Mouse (Mus musculus): ENCODE data around the gene Gm45062. TPM values are rescaled to one million over a fixed set of nuclear protein-coding genes. Genes with fewer than 3 reads are reported as not detected.

Gene Gm45062
- total and polyA plus RNA-seq, 2 experiments from 2014 or later = 3.0 TPM; not detected in 1

DNA sequence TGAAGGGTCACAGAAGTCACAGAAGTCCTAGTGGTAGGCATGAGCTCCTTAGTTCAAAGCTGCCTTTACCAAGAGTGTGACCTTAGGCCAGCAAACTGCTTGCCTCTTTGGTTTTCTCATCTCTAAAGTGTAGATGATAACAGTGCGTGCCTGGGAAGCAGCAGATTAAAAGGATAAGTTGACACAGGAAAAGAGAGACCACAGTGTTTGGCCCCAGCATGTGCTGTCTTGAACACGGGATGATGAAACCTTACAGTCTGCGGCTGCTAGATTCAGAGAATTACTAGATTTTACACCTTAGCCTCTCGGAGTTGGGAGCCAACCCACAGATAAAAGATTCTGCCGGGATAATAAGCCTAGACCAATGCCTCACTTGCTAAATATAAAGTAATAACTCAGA lies 381.6 kb downstream of the Gm45062 start:
- DNase-seq (ENCODE audit: low spot score) (no peak), ATAC-seq (ENCODE audit: insufficient read depth, low read depth) (no peak)
- Histone ChIP-seq H3K27me3 (ENCODE audit: control insufficient read depth, insufficient read depth, low read length) (no peaks in the 10 kb centered on the region), H3K4me1 (ENCODE audit: control insufficient read depth, insufficient read depth) (no peaks in the 10 kb centered on the region), H3K27ac (ENCODE audit: low read depth) (no peak overlapping the region), H3K4me3 (ENCODE audit: low read depth, low read length) (no peak overlapping the region), H3K36me3 (replicated peaks; ENCODE audit: control insufficient read depth, insufficient read depth, low read length) (no peaks in the 10 kb centered on the region), H3K9me3 (replicated peaks; ENCODE audit: control insufficient read depth, low read length) (no peaks in the 10 kb centered on the region), H3K4me2 (ENCODE audit: low read depth, low read length) (no peak overlapping the region), H3K9ac (replicated peaks; ENCODE audit: low read depth, low read length) (no peak overlapping the region)
- 80% methylated on average over 5 of the region's 5 CpGs for WGBS
- TF ChIP-seq CTCF (IDR thresholded peaks at IDR 0.05; ENCODE audit: low read depth) = no peak
- TF ChIP-seq EP300 (IDR thresholded peaks at IDR 0.05; ENCODE audit: low read depth) = no peak

DNA sequence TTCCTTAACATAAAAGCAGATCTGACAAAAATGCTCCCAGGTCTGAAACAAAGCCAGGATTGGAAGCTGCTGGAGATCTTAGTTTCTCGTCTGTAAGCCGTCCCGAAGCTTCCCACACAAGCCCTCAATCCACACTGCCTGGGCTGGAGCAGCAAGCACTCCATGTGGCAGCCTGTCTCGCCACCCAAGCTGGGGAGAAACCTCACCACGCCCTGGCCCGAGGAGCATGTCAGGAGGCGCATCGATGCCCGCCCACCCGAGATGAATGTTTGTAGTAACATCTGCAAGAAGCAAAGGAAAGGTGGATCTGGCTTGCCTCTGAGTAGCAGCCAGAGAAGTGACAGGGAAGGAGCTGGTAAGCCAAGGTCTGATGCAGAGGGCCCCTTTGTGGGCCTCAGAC lies 385.5 kb downstream of the Gm45062 start:
- no peaks in the 10 kb centered on the region for H3K9me3 ChIP-seq (replicated peaks; ENCODE audit: control insufficient read depth, low read length)
- no peak overlapping the region for H3K4me3 ChIP-seq (ENCODE audit: low read depth, low read length)
- H3K27me3 ChIP-seq (ENCODE audit: control insufficient read depth, insufficient read depth, low read length) = no peaks in the 10 kb centered on the region
- no peak overlapping the region for H3K4me2 ChIP-seq (ENCODE audit: low read depth, low read length)
- no peak overlapping the region for H3K9ac ChIP-seq (replicated peaks; ENCODE audit: low read depth, low read length)
- WGBS = 78% methylated on average over 10 of the region's 10 CpGs
- ATAC-seq (ENCODE audit: insufficient read depth, low read depth) (no peak), DNase-seq (ENCODE audit: low spot score) (no peak)
- TF ChIP-seq EP300 (IDR thresholded peaks at IDR 0.05; ENCODE audit: low read depth) = no peak
- TF ChIP-seq CTCF (IDR thresholded peaks at IDR 0.05; ENCODE audit: low read depth) = no peak
- H3K36me3 ChIP-seq (replicated peaks; ENCODE audit: control insufficient read depth, insufficient read depth, low read length) = no peaks in the 10 kb centered on the region
- no peak overlapping the region for H3K27ac ChIP-seq (ENCODE audit: low read depth)
- no peaks in the 10 kb centered on the region for H3K4me1 ChIP-seq (ENCODE audit: control insufficient read depth, insufficient read depth)

DNA sequence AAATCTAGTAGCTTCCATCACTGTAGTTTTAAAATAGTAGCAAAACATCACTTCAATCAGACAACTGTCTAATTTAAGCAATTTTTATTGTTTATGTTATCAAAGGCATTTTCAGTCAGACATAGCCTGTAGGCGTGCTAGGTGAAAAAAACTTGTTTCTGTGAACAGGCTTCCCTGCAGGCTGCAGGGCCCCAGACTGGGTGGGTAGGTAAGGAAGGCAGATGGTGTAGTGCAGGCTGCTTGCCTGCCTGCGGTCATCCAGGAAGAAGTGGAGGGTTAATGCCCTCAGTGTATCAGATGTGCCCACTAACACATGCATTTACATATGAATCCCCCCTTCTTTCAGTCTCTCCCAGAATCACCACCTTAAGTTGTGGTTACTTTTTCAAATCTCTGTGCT lies 386.5 kb downstream of the Gm45062 start:
- Histone ChIP-seq H3K36me3 (replicated peaks; ENCODE audit: control insufficient read depth, insufficient read depth, low read length) (no peaks in the 10 kb centered on the region), H3K4me2 (ENCODE audit: low read depth, low read length) (no peak overlapping the region), H3K4me3 (ENCODE audit: low read depth, low read length) (no peak overlapping the region), H3K4me1 (ENCODE audit: control insufficient read depth, insufficient read depth) (no peaks in the 10 kb centered on the region), H3K9ac (replicated peaks; ENCODE audit: low read depth, low read length) (no peak overlapping the region), H3K27ac (ENCODE audit: low read depth) (no peak overlapping the region), H3K27me3 (ENCODE audit: control insufficient read depth, insufficient read depth, low read length) (no peaks in the 10 kb centered on the region), H3K9me3 (replicated peaks; ENCODE audit: control insufficient read depth, low read length) (no peaks in the 10 kb centered on the region)
- ATAC-seq (ENCODE audit: insufficient read depth, low read depth) = no peak
- WGBS = 84% methylated on average over 2 of the region's 2 CpGs
- no peak for TF ChIP-seq EP300 (IDR thresholded peaks at IDR 0.05; ENCODE audit: low read depth)
- no peak for TF ChIP-seq CTCF (IDR thresholded peaks at IDR 0.05; ENCODE audit: low read depth)
- DNase-seq (ENCODE audit: low spot score) = no peak

Other genes starting within 250 kb of the Gm45062 start
- 0.08 TPM in 1 of 2 replicates, not detected in the other for gene Col28a1, start 66.8 kb upstream of the Gm45062 start, total RNA-seq (2014; rRNA removed; ENCODE audit: low replicate concordance)
- 0.20 and 0.60 TPM in 2 replicates for gene Col28a1, start 66.8 kb upstream of the Gm45062 start, polyA plus RNA-seq (2015; fragmentation: Nextera tagmentation; extraction: Ambion mirVana)
- gene Mios, start 50.2 kb upstream of the Gm45062 start, total RNA-seq (2014; rRNA removed; ENCODE audit: low replicate concordance) = 10.8 and 13.8 TPM in 2 replicates
- gene Mios, start 50.2 kb upstream of the Gm45062 start, polyA plus RNA-seq (2015; fragmentation: Nextera tagmentation; extraction: Ambion mirVana) = 13.6 and 15.0 TPM in 2 replicates
- gene Rpa3, start 277 bp upstream of the Gm45062 start, total RNA-seq (2014; rRNA removed; ENCODE audit: low replicate concordance) = 25.5 and 29.4 TPM in 2 replicates
- 75.6 and 98.2 TPM in 2 replicates for gene Rpa3, start 277 bp upstream of the Gm45062 start, polyA plus RNA-seq (2015; fragmentation: Nextera tagmentation; extraction: Ambion mirVana)
- 7.8 and 12.1 TPM in 2 replicates for gene Umad1, start 162 bp upstream of the Gm45062 start, total RNA-seq (2014; rRNA removed; ENCODE audit: low replicate concordance)
- gene Umad1, start 162 bp upstream of the Gm45062 start, polyA plus RNA-seq (2015; fragmentation: Nextera tagmentation; extraction: Ambion mirVana) = 18.2 and 20.5 TPM in 2 replicates